In the genomic region with DNA sequence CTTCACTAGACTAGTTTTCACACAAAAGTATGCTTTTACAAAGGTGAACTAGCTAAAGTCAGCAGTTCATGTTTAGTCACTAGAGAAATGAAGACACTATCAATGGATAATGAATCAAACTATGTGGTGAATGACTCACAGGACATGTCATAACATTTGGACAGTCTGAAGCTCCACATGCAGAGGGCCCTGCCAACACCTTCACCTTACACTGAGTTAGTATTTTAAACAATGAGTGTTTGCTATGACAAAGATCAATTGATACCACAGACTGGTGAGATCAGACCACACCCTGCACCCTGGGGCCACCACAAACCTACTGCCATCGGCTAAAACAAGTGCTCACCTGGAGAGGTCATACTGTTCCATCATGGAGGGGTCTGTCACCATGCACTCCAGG, we compare ENCODE assay signal across 35 mouse cellular contexts. TPM values are rescaled to one million over a fixed set of nuclear protein-coding genes. Genes with fewer than 3 reads are reported as not detected.
DNase-seq lines count a peak whose midpoint lies in the region; ATAC-seq and TF ChIP-seq lines count a peak whose summit lies in the region.
"Had no signal": no experiment of that assay in that cellular context is flagged by ENCODE, and none has a peak within 500 bp of the region (broad histone marks: within the 10 kb centered on the region; RNA-seq: fewer than 3 reads in every experiment).

No protein-coding gene starts in this region.

- H3K27me3 ChIP-seq in liver, postnatal 0 days (ENCODE audit: insufficient read depth, low read length) = no peaks in the 10 kb centered on the region
- H3K27me3 ChIP-seq in liver, embryonic 12.5 days (replicated peaks) = no peaks in the 10 kb centered on the region
- H3K27me3 ChIP-seq: CH12.LX; embryonic facial prominence, embryonic 15.5 days; forebrain, embryonic 12.5 days; hindbrain, embryonic 12.5 days; limb, embryonic 13.5 days; midbrain, embryonic 15.5 days had no signal

- H3K4me3 ChIP-seq in liver, postnatal 0 days (ENCODE audit: low read depth, low read length) = no peak overlapping the region
- H3K4me3 ChIP-seq in liver, embryonic 12.5 days = no peak overlapping the region
- no peak overlapping the region for H3K4me3 ChIP-seq in lung, adult 2 months (replicated peaks; ENCODE audit: extremely low read depth, low read depth, low read length)
- H3K4me3 ChIP-seq: embryonic facial prominence, embryonic 15.5 days; forebrain, embryonic 12.5 days; heart, embryonic 10.5 days; hindbrain, embryonic 12.5 days; layer of hippocampus, adult 2 months; limb, embryonic 13.5 days; midbrain, embryonic 10.5 days; midbrain, embryonic 15.5 days had no signal

- no peak overlapping the region for H3K27ac ChIP-seq in liver, postnatal 0 days (ENCODE audit: low read depth)
- H3K27ac ChIP-seq in liver, embryonic 12.5 days = no peak overlapping the region
- H3K27ac ChIP-seq: forebrain, embryonic 12.5 days; hindbrain, embryonic 12.5 days; layer of hippocampus, adult 2 months; limb, embryonic 13.5 days; midbrain, embryonic 10.5 days; midbrain, embryonic 15.5 days had no signal

- peak; percentile 63 for ATAC-seq in liver, postnatal 0 days
- ATAC-seq in liver, embryonic 12.5 days = no peak
- ATAC-seq: forebrain, postnatal 0 days; inflammation-experienced regulatory T-cells, adult 6 months; midbrain, embryonic 15.5 days had no signal

- H3K9ac ChIP-seq in liver, postnatal 0 days (replicated peaks) = no peak overlapping the region
- no peak overlapping the region for H3K9ac ChIP-seq in liver, embryonic 12.5 days
- H3K9ac ChIP-seq: embryonic facial prominence, embryonic 15.5 days; forebrain, embryonic 12.5 days; forebrain, postnatal 0 days; hindbrain, embryonic 12.5 days; limb, embryonic 13.5 days; midbrain, embryonic 15.5 days had no signal

- DNase-seq in adrenal gland, postnatal 36 days = peak; percentile 25 to 29
- DNase-seq in adrenal gland, postnatal 10 days = no peak
- DNase-seq in liver, postnatal 0 days = no peak
- peak; percentile 12 for DNase-seq in T-cell, adult 2 months (ENCODE audit: low spot score)
- no peak for DNase-seq in cerebellum, postnatal 10 days
- no peak for DNase-seq in lung, adult 2 months
- DNase-seq: cerebellum, adult 9-11 months; forebrain, postnatal 0 days; gastrocnemius, postnatal 14 days; heart, postnatal 36 days; kidney, adult 2 months; kidney, postnatal 36 days; lung, adult 18-20 months; lung, postnatal 10 days; right cerebral cortex, postnatal 25 days; spleen, adult 18-20 months; thymus, adult 18-20 months; thymus, postnatal 25 days had no signal

- peaks cover 6% of the 10 kb centered on the region for H3K4me1 ChIP-seq in liver, postnatal 0 days (ENCODE audit: insufficient read depth)
- H3K4me1 ChIP-seq in liver, embryonic 12.5 days = peaks cover 7% of the 10 kb centered on the region; the same call in 1 of the 2 replicates
- no peaks in the 10 kb centered on the region for H3K4me1 ChIP-seq in lung, adult 2 months (ENCODE audit: control insufficient read depth, insufficient read depth, low read length)
- H3K4me1 ChIP-seq: forebrain, embryonic 12.5 days; hindbrain, embryonic 12.5 days; midbrain, embryonic 10.5 days; midbrain, embryonic 15.5 days had no signal

- TF ChIP-seq CTCF in liver, postnatal 0 days (IDR thresholded peaks at IDR 0.05; ENCODE audit: low read depth) = no peak
- TF ChIP-seq CTCF in lung, adult 2 months (IDR thresholded peaks at IDR 0.05; ENCODE audit: insufficient read depth, low read length) = no peak

- no peak for TF ChIP-seq POLR2A in lung, adult 2 months (IDR thresholded peaks at IDR 0.05; ENCODE audit: borderline replicate concordance, extremely low read depth, low read depth, low read length)

- WGBS in liver, postnatal 0 days (ENCODE audit: insufficient replicate concordance) = 20% methylated on average over 1 of the region's 1 CpGs
- WGBS in liver, embryonic 12.5 days (ENCODE audit: insufficient replicate concordance) = 40% methylated on average over 1 of the region's 1 CpGs
- WGBS in lung, adult 2 months = 26% methylated on average over 1 of the region's 1 CpGs

- no peak overlapping the region for H3K4me2 ChIP-seq in liver, postnatal 0 days (ENCODE audit: low read depth, low read length)
- no peak overlapping the region for H3K4me2 ChIP-seq in liver, embryonic 12.5 days
- H3K4me2 ChIP-seq: embryonic facial prominence, embryonic 15.5 days; forebrain, embryonic 12.5 days; hindbrain, embryonic 12.5 days; limb, embryonic 13.5 days; liver, embryonic 11.5 days; midbrain, embryonic 15.5 days had no signal

- no peaks in the 10 kb centered on the region for H3K9me3 ChIP-seq in liver, postnatal 0 days (ENCODE audit: low read length)
- no peaks in the 10 kb centered on the region for H3K9me3 ChIP-seq in liver, embryonic 12.5 days (replicated peaks)
- H3K9me3 ChIP-seq: embryonic facial prominence, embryonic 15.5 days; forebrain, embryonic 12.5 days; heart, embryonic 10.5 days; hindbrain, embryonic 12.5 days; limb, embryonic 13.5 days; midbrain, embryonic 10.5 days; midbrain, embryonic 15.5 days had no signal

- TF ChIP-seq EP300 in liver, postnatal 0 days (IDR thresholded peaks at IDR 0.05; ENCODE audit: low read depth) = no peak

- H3K36me3 ChIP-seq in liver, postnatal 0 days (replicated peaks; ENCODE audit: insufficient read depth, low read length) = peaks cover 34% of the 10 kb centered on the region
- H3K36me3 ChIP-seq in liver, embryonic 12.5 days = peaks cover 85% of the 10 kb centered on the region

RNA-seq across cellular contexts. Expression of gene Slc22a1, which starts 39.4 kb away (rescaled TPM):
- under 1 TPM in 1 of 2 experiments, not detected in 1; 0.33 TPM for total RNA-seq in adrenal gland, postnatal 36 days (2021)
- total RNA-seq in adrenal gland, postnatal 10 days (2021) = 10 to 100 TPM; 10.1 to 24.6 TPM
- polyA plus RNA-seq in liver, postnatal 0 days (2015; fragmentation: Nextera tagmentation; extraction: Ambion mirVana) = 6.1 and 11.7 TPM in 2 replicates
- not detected in 2 replicates for polyA plus RNA-seq in liver, embryonic 12.5 days (2016; fragmentation: Nextera tagmentation; extraction: Ambion mirVana)
- 0.43 and 1.7 TPM in 2 replicates for polyA plus RNA-seq in lung, adult 2 months (2012; rRNA removed)
- total RNA-seq: common myeloid progenitor, adult 5-6 weeks; forebrain, postnatal 0 days; gastrocnemius, postnatal 14 days; granulocyte monocyte progenitor cell, adult 5-6 weeks; layer of hippocampus, adult 2 months; layer of hippocampus, postnatal 25 days; neutrophil, adult 5-6 weeks had no signal
- polyA plus RNA-seq: forebrain, postnatal 0 days; hindbrain, embryonic 12.5 days; midbrain, embryonic 10.5 days; midbrain, embryonic 15.5 days; neural tube, embryonic 11.5 days had no signal

RNA-seq across cellular contexts. Expression of gene Igf2r, which starts 54.4 kb away (rescaled TPM):
- total RNA-seq in adrenal gland, postnatal 36 days (2021) = 10 to 100 TPM; 76.5 to 97.4 TPM
- 10 to 100 TPM; 60.7 to 77.0 TPM for total RNA-seq in adrenal gland, postnatal 10 days (2021)
- 4.5 and 6.5 TPM in 2 replicates for polyA plus RNA-seq in liver, postnatal 0 days (2015; fragmentation: Nextera tagmentation; extraction: Ambion mirVana)
- polyA plus RNA-seq in liver, embryonic 12.5 days (2016; fragmentation: Nextera tagmentation; extraction: Ambion mirVana) = 24.7 and 25.3 TPM in 2 replicates
- polyA plus RNA-seq in lung, adult 2 months (2012; rRNA removed) = 26.8 and 27.5 TPM in 2 replicates

Comparison
In these comparisons a context has a peak if more than half of its experiments do, and no peak if none do; other contexts are left out.
1. DNase-seq: peak in adrenal gland, postnatal 36 days (2 of 2) and T-cell, adult 2 months (single experiment); none in adrenal gland, postnatal 10 days (single experiment), liver, postnatal 0 days (single experiment), cerebellum, postnatal 10 days (0 of 2) and lung, adult 2 months (single experiment).